Mouse (Mus musculus) gastrocnemius, postnatal 4 days (tissue): ENCODE data around the gene Cd44. TPM values are rescaled to one million over a fixed set of nuclear protein-coding genes. Genes with fewer than 3 reads are reported as not detected.

Source experiments
- DNase-seq, 2 experiments: peaks; one replicate each; pipeline ENCODE4 v3.0.0; 2021 to 2022; ENCODE audit warnings: low spot score in 2 of 2, mixed read lengths in 2 of 2
- total RNA-seq, 2 experiments: library from RNA; stranded (reverse); gene quantifications; 2 replicates each; pipeline ENCODE4 v1.2.3; 2021

Cd44 gene
- total RNA-seq, 2 experiments from 2014 or later = 79.5 to 80.3 TPM

- DNase-seq = no peak
Observed at GRCm38 (mm10) chr2:102825961-102826633, 75.4 kb downstream of the Cd44 start.

GRCm38 (mm10) chr2:102822036-102822435, 79.4 kb downstream of the Cd44 start:
- DNase-seq = no peak

DNA sequence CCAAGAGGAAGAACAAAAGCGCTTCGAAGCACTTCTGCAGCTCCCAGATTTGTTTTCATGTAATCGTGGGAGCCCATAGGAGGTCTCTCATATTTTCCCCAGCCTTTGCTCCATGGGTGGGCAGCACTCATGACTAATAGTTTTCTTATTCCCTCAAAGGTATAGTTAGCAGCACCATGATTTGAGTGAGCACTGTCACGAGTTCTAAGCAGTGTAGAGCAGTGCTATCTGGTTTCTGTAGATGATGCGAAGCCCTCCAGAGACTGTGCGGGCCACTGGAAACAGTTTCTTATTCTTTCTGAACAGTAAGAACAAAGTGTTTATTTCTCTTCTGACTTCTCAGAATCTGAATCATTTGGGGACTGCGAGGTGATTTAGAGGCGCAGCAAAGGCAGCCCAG, 80.7 kb downstream of the Cd44 start:
- DNase-seq = no peak

GRCm38 (mm10) chr2:102820225-102820711, 81.2 kb downstream of the Cd44 start:
- DNase-seq = peak in 1 of 2 experiments; percentile 16

GRCm38 (mm10) chr2:102815289-102815809, 86.1 kb downstream of the Cd44 start:
- DNase-seq = no peak

GRCm38 (mm10) chr2:102812756-102813155, 88.7 kb downstream of the Cd44 start:
- no peak for DNase-seq

DNA sequence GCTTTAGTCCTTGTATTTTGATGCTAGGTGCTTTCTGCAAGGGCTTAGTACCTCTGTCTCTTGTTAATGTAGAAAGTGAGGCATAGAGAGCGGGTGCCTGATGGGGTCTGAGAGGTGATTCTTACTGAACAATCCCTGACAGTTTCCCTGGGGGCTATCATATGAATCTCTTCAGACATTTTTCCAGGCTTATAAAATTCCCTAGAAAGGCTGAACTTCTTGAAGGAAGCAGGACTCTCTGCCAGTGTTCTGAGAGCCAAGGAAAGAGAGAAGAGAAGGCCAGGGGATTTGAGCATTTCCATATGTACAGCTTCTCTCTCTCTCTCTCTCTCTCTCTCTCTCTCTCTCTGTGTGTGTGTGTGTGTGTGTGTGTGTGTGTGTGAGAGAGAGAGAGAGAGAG, 92.0 kb downstream of the Cd44 start:
- DNase-seq = no peak

DNA sequence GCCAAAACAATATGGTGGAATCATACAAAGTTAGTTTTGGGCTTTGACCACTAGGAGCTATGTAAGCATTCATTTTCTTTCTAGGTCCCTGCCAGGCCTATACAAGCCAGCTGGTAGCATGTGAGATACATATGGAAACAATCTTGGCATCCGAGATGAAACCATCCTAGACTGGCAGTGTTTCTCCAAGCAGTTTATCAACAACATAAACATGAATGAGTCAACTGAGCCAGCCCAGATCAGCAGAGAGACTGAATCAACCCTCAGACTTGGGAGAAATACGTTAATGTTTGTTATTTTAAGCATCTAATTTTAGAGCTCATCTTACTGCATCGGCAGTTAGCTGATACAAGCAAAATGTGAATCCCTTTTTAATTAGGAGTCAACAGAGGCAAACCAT, 93.8 kb downstream of the Cd44 start:
- no peak for DNase-seq

GRCm38 (mm10) chr2:102805761-102806496, 95.5 kb downstream of the Cd44 start:
- DNase-seq = no peak

GRCm38 (mm10) chr2:102805283-102805682, 96.2 kb downstream of the Cd44 start:
- DNase-seq = no peak

DNA sequence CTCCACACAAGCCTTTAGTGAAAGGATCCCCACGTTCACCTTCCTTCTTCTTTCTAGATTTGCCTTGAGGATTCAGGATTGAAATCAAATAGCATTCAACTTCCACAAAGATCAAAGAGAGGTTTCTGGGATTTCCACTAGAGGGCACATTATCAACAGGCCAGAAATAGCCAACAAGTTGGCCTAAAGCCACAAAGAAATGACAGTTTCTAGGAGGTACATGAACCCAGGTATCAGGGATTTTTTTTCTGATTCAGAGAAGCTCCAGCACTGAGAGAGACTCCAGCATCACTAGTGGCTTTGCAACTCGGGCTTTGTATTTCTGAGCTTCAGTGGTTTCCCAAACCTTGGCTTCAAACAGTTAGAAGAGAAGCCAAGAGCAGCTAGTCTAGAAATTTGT, 97.4 kb downstream of the Cd44 start:
- no peak for DNase-seq

DNA sequence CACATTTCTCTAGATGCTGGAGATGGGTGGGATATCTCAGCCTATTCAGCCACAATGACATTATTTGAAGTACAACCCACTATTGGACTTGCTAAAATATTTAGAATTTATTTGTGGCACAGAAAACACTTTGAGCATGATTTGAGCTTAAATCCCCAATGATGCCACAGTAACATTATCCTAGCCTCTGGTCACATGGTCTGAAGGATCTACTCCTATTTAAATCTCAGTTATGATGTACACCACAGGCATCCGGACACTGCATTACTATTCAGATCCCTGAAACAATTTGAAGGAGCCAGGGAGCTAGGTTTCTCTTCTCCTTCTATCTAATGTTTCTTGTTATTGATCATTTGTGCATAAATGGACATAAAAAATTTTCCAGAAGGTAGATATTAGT, 99.6 kb downstream of the Cd44 start:
- no peak for DNase-seq

GRCm38 (mm10) chr2:102798149-102798548, 103.3 kb downstream of the Cd44 start:
- DNase-seq = no peak

DNA sequence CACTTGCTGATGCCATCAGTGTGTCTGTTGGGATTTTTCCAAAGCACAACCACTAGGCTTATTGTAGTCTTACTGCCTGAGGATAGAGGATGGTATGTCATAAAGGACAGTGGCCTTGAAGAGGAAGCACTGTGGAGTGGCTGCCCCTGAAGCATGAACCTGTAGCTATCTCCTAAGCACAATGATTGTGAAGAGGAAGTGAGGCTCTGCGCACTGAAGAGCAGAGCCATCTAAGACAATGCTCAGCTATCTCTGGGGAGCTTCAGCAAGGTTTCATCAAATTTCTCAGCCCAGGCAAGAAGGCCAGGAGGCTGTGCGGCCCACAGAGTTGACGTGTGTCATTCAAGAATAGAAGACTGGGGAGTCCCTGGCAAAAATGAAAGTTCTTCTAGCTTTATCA, 106.4 kb downstream of the Cd44 start:
- DNase-seq = no peak

DNA sequence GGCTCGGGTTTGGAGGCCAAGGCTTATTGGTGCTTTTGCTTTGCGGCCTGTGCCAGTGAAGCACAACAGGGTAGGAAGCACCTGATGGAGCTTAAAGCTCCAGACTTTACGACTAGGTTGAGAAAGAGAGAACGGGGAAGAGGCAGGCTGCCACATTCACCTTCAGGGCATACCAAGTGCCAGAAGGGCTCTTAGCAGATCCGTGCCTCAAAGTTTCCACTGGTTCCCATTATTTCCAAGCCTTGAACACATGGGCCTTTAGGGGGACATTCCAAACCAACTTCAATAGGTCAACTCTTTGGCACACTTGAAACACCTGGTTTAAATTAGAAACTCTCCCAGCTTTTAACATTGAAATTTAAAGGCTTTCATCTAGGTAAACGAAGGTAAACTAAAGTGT, 108.7 kb downstream of the Cd44 start:
- no peak for DNase-seq

DNA sequence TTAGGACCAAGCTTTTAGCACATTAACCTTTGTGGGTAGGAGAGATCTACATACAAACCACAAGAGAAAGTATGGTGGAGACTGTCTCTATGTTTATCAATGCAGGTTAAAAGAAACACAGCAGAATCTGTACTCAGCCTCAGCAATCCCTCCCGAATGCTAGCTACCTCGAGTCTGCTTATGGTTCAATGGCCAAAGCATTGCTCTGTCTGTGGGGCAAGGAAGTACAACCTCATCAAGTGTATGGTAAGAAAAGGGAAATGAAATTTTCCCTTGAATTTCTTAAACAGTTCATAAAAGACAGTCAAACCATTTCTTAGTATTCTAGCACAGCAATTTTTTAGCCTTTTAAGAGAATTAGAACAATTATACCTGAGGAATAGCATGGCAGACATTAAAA, 109.8 kb downstream of the Cd44 start:
- DNase-seq = no peak

DNA sequence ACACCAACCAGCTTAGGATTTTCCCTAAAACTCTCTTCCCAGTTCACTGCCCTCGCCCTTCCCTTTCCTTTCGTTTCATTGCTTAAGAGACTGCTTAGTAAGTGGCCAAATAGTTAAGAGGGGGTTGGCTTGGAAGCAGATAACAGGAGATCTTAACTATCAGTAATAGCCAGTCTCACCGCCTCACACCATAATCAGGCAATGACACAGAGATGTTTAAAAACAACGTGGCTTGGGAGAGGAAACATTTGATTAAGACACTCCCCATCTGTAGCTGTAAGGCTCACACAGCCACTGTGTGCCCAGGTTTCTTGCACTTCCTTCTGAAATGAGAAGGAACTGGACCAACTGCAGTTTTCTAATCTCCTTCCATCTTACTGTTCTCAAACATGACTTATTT, 115.8 kb downstream of the Cd44 start:
- DNase-seq = no peak

DNA sequence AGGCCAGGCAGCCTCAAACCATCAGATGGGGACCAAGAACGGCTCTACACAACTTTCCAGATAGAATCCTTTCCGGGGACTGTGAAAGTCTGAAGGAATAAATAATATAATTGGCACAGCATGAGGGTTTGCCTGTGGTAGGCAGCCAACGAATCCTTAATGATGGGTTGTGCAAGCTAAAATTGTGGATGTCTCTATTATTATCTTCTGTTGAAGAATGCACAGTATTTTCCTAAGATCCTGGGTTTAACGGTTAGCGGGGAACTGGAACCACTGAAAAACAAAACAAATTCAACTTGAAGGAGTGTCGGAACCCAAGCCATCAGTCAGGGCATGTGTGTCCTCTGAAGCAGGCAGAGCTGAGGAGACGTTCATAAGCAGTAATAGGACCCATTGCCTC, 118.7 kb downstream of the Cd44 start:
- DNase-seq = no peak

DNA sequence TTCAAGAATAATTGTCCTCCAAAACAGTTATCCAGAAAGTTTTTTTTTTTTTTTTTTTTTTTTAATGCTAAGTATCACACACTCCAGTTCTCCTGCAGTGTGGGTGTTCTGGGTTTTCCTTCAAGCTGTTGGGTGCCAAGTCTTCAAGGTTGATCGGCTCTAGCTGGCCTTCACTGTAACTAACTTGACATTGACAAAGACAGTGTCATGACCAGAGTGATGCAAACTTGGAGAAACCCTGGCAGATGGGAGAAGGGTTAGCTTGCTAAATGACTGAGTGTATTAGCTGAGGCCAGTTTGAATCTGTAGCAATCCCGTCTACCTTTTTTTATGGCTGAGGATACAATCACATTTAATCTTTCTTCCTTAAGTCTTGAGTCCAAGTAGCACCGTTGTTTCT, 123.3 kb downstream of the Cd44 start:
- no peak for DNase-seq

DNA sequence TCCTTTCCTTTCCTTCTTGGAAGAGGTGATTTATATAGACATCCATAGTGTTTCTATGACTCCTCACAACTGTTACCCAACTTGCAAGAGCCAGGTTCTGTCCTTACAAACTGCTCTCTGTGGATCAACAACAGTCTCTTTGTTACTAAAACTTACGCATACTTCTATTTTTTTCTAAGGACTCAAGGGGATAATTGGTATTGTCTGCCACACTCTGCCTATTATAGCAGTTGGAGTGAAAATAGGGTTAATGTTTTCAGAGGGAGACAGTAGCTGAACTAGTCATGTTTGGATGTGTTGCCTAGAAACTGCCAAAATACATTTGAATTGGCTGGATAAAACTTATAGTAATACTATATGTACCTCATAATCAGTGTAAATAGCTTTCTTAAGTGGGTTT, 125.9 kb downstream of the Cd44 start:
- DNase-seq = no peak

DNA sequence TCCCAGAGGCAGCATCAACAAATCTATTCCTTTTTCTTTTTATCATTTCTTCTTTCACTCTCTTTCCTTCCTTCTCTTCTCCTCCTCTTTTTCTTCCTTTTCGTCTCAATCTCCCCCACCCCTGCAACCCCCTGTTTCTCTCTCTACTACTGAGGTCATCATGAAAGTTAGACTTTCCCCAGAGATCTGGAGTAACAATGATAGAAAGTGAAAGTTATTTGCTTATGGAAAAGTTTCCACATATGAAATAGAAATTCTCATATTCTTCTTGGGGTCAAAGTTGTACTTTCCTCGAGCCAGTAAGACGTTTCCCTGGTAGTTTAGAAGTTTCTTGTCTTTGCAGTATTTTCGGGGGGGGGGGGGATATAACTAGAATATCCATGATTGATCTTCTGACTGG, 126.8 kb downstream of the Cd44 start:
- DNase-seq = no peak

- no peak for DNase-seq
Observed at GRCm38 (mm10) chr2:102772276-102772675, 129.2 kb downstream of the Cd44 start.

GRCm38 (mm10) chr2:102771304-102771703, 130.2 kb downstream of the Cd44 start:
- no peak for DNase-seq
